Mouse (Mus musculus): ENCODE measurements at regions not wholly inside any gene's neighbourhood (a gene's known extent, or its start where the extent isn't known, plus 50 kb on each side); places are given as distances from the start of the nearest gene placed in this dataset.

GRCm38 (mm10) chr6:49654541-49655130 is 167.9 kb upstream of the Npy start:
- no peak overlapping the region for H3K27ac ChIP-seq (replicated peaks)
- no peak overlapping the region for H3K9ac ChIP-seq (replicated peaks)
- H3K27me3 ChIP-seq = no peaks in the 10 kb centered on the region
- no peak overlapping the region for H3K4me2 ChIP-seq (replicated peaks)
- no peak overlapping the region for H3K4me3 ChIP-seq
- H3K4me1 ChIP-seq = no peaks in the 10 kb centered on the region
- H3K9me3 ChIP-seq = no peaks in the 10 kb centered on the region
- 77% methylated on average over 10 of the region's 10 CpGs for WGBS
- no peaks in the 10 kb centered on the region for H3K36me3 ChIP-seq
- no peak for ATAC-seq (ENCODE audit: low FRiP score, low read depth)

GRCm38 (mm10) chr6:49655241-49655640 is 167.3 kb upstream of the Npy start:
- Histone ChIP-seq H3K9ac (replicated peaks) (no peak overlapping the region), H3K4me2 (replicated peaks) (no peak overlapping the region), H3K4me1 (no peaks in the 10 kb centered on the region), H3K36me3 (no peaks in the 10 kb centered on the region), H3K27ac (replicated peaks) (no peak overlapping the region), H3K27me3 (no peaks in the 10 kb centered on the region), H3K4me3 (no peak overlapping the region), H3K9me3 (no peaks in the 10 kb centered on the region)
- 80% methylated on average over 5 of the region's 5 CpGs for WGBS
- no peak for ATAC-seq (ENCODE audit: low FRiP score, low read depth)

- no peak for ATAC-seq (ENCODE audit: low FRiP score, low read depth)
- H3K4me1 ChIP-seq = no peaks in the 10 kb centered on the region
- H3K9me3 ChIP-seq = no peaks in the 10 kb centered on the region
- no peak overlapping the region for H3K4me2 ChIP-seq (replicated peaks)
- H3K27me3 ChIP-seq = no peaks in the 10 kb centered on the region
- no peaks in the 10 kb centered on the region for H3K36me3 ChIP-seq
- H3K4me3 ChIP-seq = no peak overlapping the region
- 80% methylated on average over 13 of the region's 13 CpGs for WGBS
- H3K9ac ChIP-seq (replicated peaks) = no peak overlapping the region
- no peak overlapping the region for H3K27ac ChIP-seq (replicated peaks)
These were observed 165.9 kb upstream of the Npy start for GRCm38 (mm10) chr6:49656359-49657280.

GRCm38 (mm10) chr6:49657988-49658387 is 164.5 kb upstream of the Npy start:
- Histone ChIP-seq H3K36me3 (no peaks in the 10 kb centered on the region), H3K4me1 (no peaks in the 10 kb centered on the region), H3K4me2 (replicated peaks) (no peak overlapping the region), H3K27me3 (no peaks in the 10 kb centered on the region), H3K4me3 (no peak overlapping the region), H3K9ac (replicated peaks) (no peak overlapping the region), H3K27ac (replicated peaks) (no peak overlapping the region), H3K9me3 (no peaks in the 10 kb centered on the region)
- ATAC-seq (ENCODE audit: low FRiP score, low read depth) = no peak
- WGBS = 78% methylated on average over 9 of the region's 9 CpGs

GRCm38 (mm10) chr6:49670991-49671390 is 151.5 kb upstream of the Npy start:
- Histone ChIP-seq H3K9ac (replicated peaks) (no peak overlapping the region), H3K4me3 (no peak overlapping the region), H3K9me3 (no peaks in the 10 kb centered on the region), H3K27me3 (no peaks in the 10 kb centered on the region; the same call in 1 of the 2 replicates), H3K36me3 (no peaks in the 10 kb centered on the region), H3K27ac (replicated peaks) (no peak overlapping the region), H3K4me1 (no peaks in the 10 kb centered on the region), H3K4me2 (replicated peaks) (no peak overlapping the region)
- no peak for ATAC-seq (ENCODE audit: low FRiP score, low read depth)
- 94% methylated on average over 5 of the region's 5 CpGs for WGBS

- WGBS = 90% methylated on average over 2 of the region's 2 CpGs
- Histone ChIP-seq H3K27me3 (no peaks in the 10 kb centered on the region; the same call in 1 of the 2 replicates), H3K4me1 (no peaks in the 10 kb centered on the region), H3K9ac (replicated peaks) (no peak overlapping the region), H3K36me3 (no peaks in the 10 kb centered on the region), H3K9me3 (no peaks in the 10 kb centered on the region), H3K4me2 (replicated peaks) (no peak overlapping the region), H3K4me3 (no peak overlapping the region), H3K27ac (replicated peaks) (no peak overlapping the region)
- no peak for ATAC-seq (ENCODE audit: low FRiP score, low read depth)
These were observed 150.6 kb upstream of the Npy start for GRCm38 (mm10) chr6:49671912-49672311.

GRCm38 (mm10) chr6:49686776-49687175 is 135.7 kb upstream of the Npy start:
- Histone ChIP-seq H3K27ac (replicated peaks) (no peak overlapping the region), H3K36me3 (no peaks in the 10 kb centered on the region)

GRCm38 (mm10) chr6:49692032-49692539 is 130.4 kb upstream of the Npy start:
- H3K4me2 ChIP-seq (replicated peaks) = no peak overlapping the region
- no peak overlapping the region for H3K4me3 ChIP-seq
- 67% methylated on average over 6 of the region's 6 CpGs for WGBS
- no peak overlapping the region for H3K27ac ChIP-seq (replicated peaks)
- H3K9ac ChIP-seq (replicated peaks) = no peak overlapping the region
- no peaks in the 10 kb centered on the region for H3K27me3 ChIP-seq
- H3K4me1 ChIP-seq = no peaks in the 10 kb centered on the region
- no peak for ATAC-seq (ENCODE audit: low FRiP score, low read depth)
- H3K36me3 ChIP-seq = no peaks in the 10 kb centered on the region
- H3K9me3 ChIP-seq = no peaks in the 10 kb centered on the region

More at GRCm38 (mm10) chr6:49686776-49687175, 135.7 kb upstream of the Npy start:
- no peak overlapping the region for H3K4me3 ChIP-seq
- H3K27me3 ChIP-seq = no peaks in the 10 kb centered on the region
- no peak for ATAC-seq (ENCODE audit: low FRiP score, low read depth)
- H3K4me2 ChIP-seq (replicated peaks) = no peak overlapping the region
- H3K9ac ChIP-seq (replicated peaks) = no peak overlapping the region
- 86% methylated on average over 4 of the region's 4 CpGs for WGBS
- H3K9me3 ChIP-seq = no peaks in the 10 kb centered on the region
- no peaks in the 10 kb centered on the region for H3K4me1 ChIP-seq

- no peaks in the 10 kb centered on the region for H3K4me1 ChIP-seq
These were observed 127.7 kb upstream of the Npy start for GRCm38 (mm10) chr6:49694851-49695250.

GRCm38 (mm10) chr6:49696990-49697389 is 125.5 kb upstream of the Npy start:
- no peaks in the 10 kb centered on the region for H3K36me3 ChIP-seq
- 84% methylated on average over 10 of the region's 10 CpGs for WGBS
- H3K9ac ChIP-seq (replicated peaks) = no peak overlapping the region
- H3K4me1 ChIP-seq = no peaks in the 10 kb centered on the region
- no peak overlapping the region for H3K4me3 ChIP-seq
- no peak for ATAC-seq (ENCODE audit: low FRiP score, low read depth)
- H3K9me3 ChIP-seq = no peaks in the 10 kb centered on the region
- H3K27me3 ChIP-seq = no peaks in the 10 kb centered on the region
- no peak overlapping the region for H3K27ac ChIP-seq (replicated peaks)
- H3K4me2 ChIP-seq (replicated peaks) = no peak overlapping the region

More at GRCm38 (mm10) chr6:49694851-49695250, 127.7 kb upstream of the Npy start:
- Histone ChIP-seq H3K4me3 (no peak overlapping the region), H3K9ac (replicated peaks) (no peak overlapping the region), H3K27ac (replicated peaks) (no peak overlapping the region), H3K9me3 (no peaks in the 10 kb centered on the region), H3K4me2 (replicated peaks) (no peak overlapping the region), H3K27me3 (no peaks in the 10 kb centered on the region), H3K36me3 (no peaks in the 10 kb centered on the region)
- no peak for ATAC-seq (ENCODE audit: low FRiP score, low read depth)
- 64% methylated on average over 5 of the region's 5 CpGs for WGBS

GRCm38 (mm10) chr6:49701453-49701852 is 121.1 kb upstream of the Npy start:
- H3K4me2 ChIP-seq (replicated peaks) = no peak overlapping the region
- 90% methylated on average over 7 of the region's 7 CpGs for WGBS
- ATAC-seq (ENCODE audit: low FRiP score, low read depth) = no peak

GRCm38 (mm10) chr6:49712980-49713379 is 109.5 kb upstream of the Npy start:
- no peak overlapping the region for H3K4me3 ChIP-seq
- 93% methylated on average over 1 of the region's 1 CpGs for WGBS

More at GRCm38 (mm10) chr6:49701453-49701852, 121.1 kb upstream of the Npy start:
- Histone ChIP-seq H3K36me3 (no peaks in the 10 kb centered on the region), H3K9ac (replicated peaks) (no peak overlapping the region), H3K4me1 (no peaks in the 10 kb centered on the region), H3K9me3 (no peaks in the 10 kb centered on the region), H3K27ac (replicated peaks) (no peak overlapping the region), H3K27me3 (no peaks in the 10 kb centered on the region), H3K4me3 (no peak overlapping the region)

More at GRCm38 (mm10) chr6:49712980-49713379, 109.5 kb upstream of the Npy start:
- Histone ChIP-seq H3K4me2 (replicated peaks) (no peak overlapping the region), H3K9me3 (no peaks in the 10 kb centered on the region), H3K4me1 (peaks cover 6% of the 10 kb centered on the region; the same call in 1 of the 2 replicates), H3K27me3 (no peaks in the 10 kb centered on the region), H3K27ac (replicated peaks) (no peak overlapping the region), H3K36me3 (no peaks in the 10 kb centered on the region), H3K9ac (replicated peaks) (no peak overlapping the region)
- no peak for ATAC-seq (ENCODE audit: low FRiP score, low read depth)

All from midbrain, embryonic 12.5 days (tissue).